ENCODE assay signal across 12 mouse cellular contexts in genomic region chr16:79651162-79651741, GRCm38 (mm10).
"Had no signal": no experiment of that assay in that cellular context is flagged by ENCODE, and none has a peak within 500 bp of the region (broad histone marks: within the 10 kb centered on the region; RNA-seq: fewer than 3 reads in every experiment).

No protein-coding gene starts in this region.

- H3K9me3 ChIP-seq: kidney, embryonic 15.5 days; limb, embryonic 10.5 days; liver, embryonic 15.5 days; midbrain, embryonic 15.5 days had no signal

- H3K9ac ChIP-seq: kidney, embryonic 15.5 days; liver, embryonic 15.5 days; midbrain, embryonic 15.5 days had no signal

- H3K27ac ChIP-seq: kidney, embryonic 15.5 days; limb, embryonic 10.5 days; liver, embryonic 15.5 days; midbrain, embryonic 15.5 days had no signal

- DNase-seq: kidney, adult 2 months; kidney, postnatal 14 days; lung, adult 2 months; lung, postnatal 36 days; right cerebral cortex, postnatal 14 days; thymus, postnatal 4 days had no signal

- H3K36me3 ChIP-seq: kidney, embryonic 15.5 days; limb, embryonic 10.5 days; liver, embryonic 15.5 days; midbrain, embryonic 15.5 days had no signal

- H3K4me1 ChIP-seq: kidney, embryonic 15.5 days; limb, embryonic 10.5 days; liver, embryonic 15.5 days; midbrain, embryonic 15.5 days had no signal

- ATAC-seq: lung, postnatal 0 days had no signal

- H3K27me3 ChIP-seq: kidney, embryonic 15.5 days; liver, embryonic 15.5 days; midbrain, embryonic 15.5 days had no signal

- H3K4me3 ChIP-seq: kidney, embryonic 15.5 days; limb, embryonic 10.5 days; liver, embryonic 15.5 days; midbrain, embryonic 15.5 days had no signal

- H3K4me2 ChIP-seq: kidney, embryonic 15.5 days; liver, embryonic 11.5 days; liver, embryonic 15.5 days; midbrain, embryonic 15.5 days had no signal
